Mouse (Mus musculus): ENCODE measurements around the gene Nt5e. TPM values are rescaled to one million over a fixed set of nuclear protein-coding genes. Genes with fewer than 3 reads are reported as not detected.

Nt5e gene
- polyA plus RNA-seq, 1 experiment from 2014 or later = 5.0 TPM

DNA sequence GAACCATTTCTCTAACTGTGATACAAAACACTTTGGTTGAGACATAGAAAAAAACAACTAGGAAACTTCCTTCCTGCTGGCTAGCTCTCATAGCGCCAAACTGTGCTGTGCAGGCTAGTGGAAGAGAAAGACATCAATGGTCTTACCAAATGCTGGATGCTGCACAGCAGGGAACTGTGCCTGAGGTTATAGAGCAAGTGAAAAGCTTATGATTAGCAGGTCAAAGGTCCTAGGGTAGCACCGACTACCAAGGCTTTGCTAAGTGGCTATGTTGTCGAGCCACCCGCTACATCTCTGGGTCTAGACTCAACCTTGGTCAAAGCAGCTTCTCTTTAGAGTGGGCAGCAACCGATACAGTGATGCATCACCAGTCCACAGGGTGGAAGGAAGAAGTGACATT, 61.8 kb downstream of the Nt5e start:
- Histone ChIP-seq H3K4me2 (no peak overlapping the region), H3K9me3 (replicated peaks) (no peaks in the 10 kb centered on the region), H3K36me3 (peaks cover 37% of the 10 kb centered on the region), H3K27me3 (no peaks in the 10 kb centered on the region), H3K9ac (no peak overlapping the region), H3K27ac (no peak overlapping the region), H3K4me3 (no peak overlapping the region), H3K4me1 (replicated peaks) (no peaks in the 10 kb centered on the region)
- WGBS = 86% methylated on average over 5 of the region's 5 CpGs
- ATAC-seq (replicated peaks; ENCODE audit: insufficient number of reproducible peaks, insufficient read depth, low FRiP score, low read depth) = no peak

DNA sequence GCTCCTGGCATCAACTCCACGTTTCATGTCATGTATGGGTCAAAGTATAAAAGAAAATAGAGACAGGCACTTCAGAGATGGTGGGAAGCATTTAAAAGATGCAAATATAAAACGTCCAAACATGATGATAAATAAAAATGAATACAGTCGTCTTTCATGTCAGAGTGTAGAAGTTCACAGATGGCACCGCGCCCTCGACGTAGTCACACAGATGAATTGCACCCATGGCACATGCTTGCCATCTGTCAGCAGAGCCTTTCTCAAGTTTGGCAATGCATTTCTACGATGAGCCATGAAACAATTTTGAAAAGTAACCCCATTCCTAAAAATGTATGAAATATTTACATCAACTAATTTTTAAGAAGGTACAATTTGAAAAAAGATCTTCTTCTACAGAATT, 67.9 kb downstream of the Nt5e start:
- no peaks in the 10 kb centered on the region for H3K9me3 ChIP-seq (replicated peaks)
- H3K27me3 ChIP-seq = no peaks in the 10 kb centered on the region
- H3K9ac ChIP-seq = no peak overlapping the region
- ATAC-seq (replicated peaks; ENCODE audit: insufficient number of reproducible peaks, insufficient read depth, low FRiP score, low read depth) = no peak
- 87% methylated on average over 8 of the region's 8 CpGs for WGBS
- H3K4me1 ChIP-seq (replicated peaks) = no peaks in the 10 kb centered on the region
- peaks cover 47% of the 10 kb centered on the region for H3K36me3 ChIP-seq
- H3K4me2 ChIP-seq = no peak overlapping the region
- no peak overlapping the region for H3K27ac ChIP-seq
- H3K4me3 ChIP-seq = no peak overlapping the region

DNA sequence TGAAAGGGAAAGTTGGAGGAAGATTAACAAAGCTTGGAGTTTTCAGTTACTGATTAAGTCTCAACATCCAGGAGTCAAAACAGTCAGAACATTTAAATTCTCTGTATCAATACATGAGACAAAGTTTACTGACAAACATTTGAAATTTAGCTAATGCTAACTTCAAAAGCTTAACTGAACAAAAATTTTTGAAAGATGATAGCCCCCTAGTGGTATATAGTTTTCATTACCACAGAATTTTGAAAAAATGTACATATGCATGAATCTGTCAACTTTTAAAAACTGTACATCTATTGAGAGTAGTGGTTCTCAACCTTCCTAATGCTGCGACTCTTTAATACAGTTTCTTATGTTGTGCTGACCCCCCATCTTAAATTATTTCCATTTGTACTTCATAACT, 71.5 kb downstream of the Nt5e start:
- no peak for ATAC-seq (replicated peaks; ENCODE audit: insufficient number of reproducible peaks, insufficient read depth, low FRiP score, low read depth)
- Histone ChIP-seq H3K9ac (no peak overlapping the region), H3K4me3 (no peak overlapping the region), H3K27ac (no peak overlapping the region), H3K4me1 (replicated peaks) (no peaks in the 10 kb centered on the region), H3K27me3 (no peaks in the 10 kb centered on the region), H3K9me3 (replicated peaks) (no peaks in the 10 kb centered on the region), H3K4me2 (no peak overlapping the region), H3K36me3 (peaks cover 58% of the 10 kb centered on the region)
- 64% methylated on average over 1 of the region's 1 CpGs for WGBS

DNA sequence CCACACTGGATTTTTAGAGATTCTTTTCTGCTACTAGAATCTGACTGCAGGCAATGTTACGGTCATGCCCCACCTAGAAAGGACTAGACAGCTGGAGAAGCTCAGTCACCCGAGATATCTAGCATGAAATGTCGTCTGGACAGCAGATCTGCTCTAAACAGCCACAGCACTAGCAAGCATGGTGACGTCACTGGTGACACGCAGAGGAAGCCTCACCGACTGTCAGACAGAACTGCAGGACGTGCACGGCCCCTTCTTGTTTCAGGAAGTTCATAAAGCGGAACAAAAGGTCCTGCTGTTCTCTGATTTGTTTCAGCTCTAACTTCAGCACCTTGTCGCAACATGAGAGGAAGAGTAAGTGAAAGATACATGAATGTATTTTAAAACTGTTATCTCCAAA, 77.1 kb downstream of the Nt5e start:
- Histone ChIP-seq H3K27me3 (no peaks in the 10 kb centered on the region), H3K4me2 (no peak overlapping the region), H3K27ac (peak overlapping the region; percentile 54), H3K4me1 (replicated peaks) (no peaks in the 10 kb centered on the region), H3K4me3 (0 out of 2 replicates have a peak overlapping the region, but pooled peaks have one; percentile 0), H3K36me3 (peaks cover 38% of the 10 kb centered on the region), H3K9ac (no peak overlapping the region), H3K9me3 (replicated peaks) (no peaks in the 10 kb centered on the region)
- 54% methylated on average over 10 of the region's 10 CpGs for WGBS
- no peak for ATAC-seq (replicated peaks; ENCODE audit: insufficient number of reproducible peaks, insufficient read depth, low FRiP score, low read depth)

DNA sequence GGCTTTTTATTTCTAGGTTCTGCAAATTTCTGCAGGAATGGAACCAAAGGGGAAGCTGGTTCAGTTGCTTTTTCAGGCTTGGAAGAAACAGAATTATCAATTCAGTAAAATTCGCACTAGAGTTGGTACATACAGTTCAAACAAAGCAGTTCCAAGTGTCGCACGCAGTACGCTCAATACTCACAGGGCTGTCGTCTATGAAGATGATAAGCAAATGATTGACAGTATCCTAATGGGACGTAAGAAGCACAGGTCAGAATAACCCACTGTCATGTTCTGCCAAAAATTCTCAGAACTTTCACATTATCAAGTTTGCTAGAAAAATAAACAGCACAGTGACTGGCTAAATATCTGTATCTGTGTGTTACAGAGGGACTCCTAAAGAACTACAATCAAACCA, 77.5 kb downstream of the Nt5e start:
- Histone ChIP-seq H3K4me2 (no peak overlapping the region), H3K27me3 (no peaks in the 10 kb centered on the region), H3K36me3 (peaks cover 38% of the 10 kb centered on the region), H3K9me3 (replicated peaks) (no peaks in the 10 kb centered on the region), H3K4me3 (0 out of 2 replicates have a peak overlapping the region, but pooled peaks have one; percentile 0), H3K27ac (peak overlapping the region; percentile 54), H3K4me1 (replicated peaks) (no peaks in the 10 kb centered on the region), H3K9ac (no peak overlapping the region)
- ATAC-seq (replicated peaks; ENCODE audit: insufficient number of reproducible peaks, insufficient read depth, low FRiP score, low read depth) = no peak
- 66% methylated on average over 6 of the region's 6 CpGs for WGBS

DNA sequence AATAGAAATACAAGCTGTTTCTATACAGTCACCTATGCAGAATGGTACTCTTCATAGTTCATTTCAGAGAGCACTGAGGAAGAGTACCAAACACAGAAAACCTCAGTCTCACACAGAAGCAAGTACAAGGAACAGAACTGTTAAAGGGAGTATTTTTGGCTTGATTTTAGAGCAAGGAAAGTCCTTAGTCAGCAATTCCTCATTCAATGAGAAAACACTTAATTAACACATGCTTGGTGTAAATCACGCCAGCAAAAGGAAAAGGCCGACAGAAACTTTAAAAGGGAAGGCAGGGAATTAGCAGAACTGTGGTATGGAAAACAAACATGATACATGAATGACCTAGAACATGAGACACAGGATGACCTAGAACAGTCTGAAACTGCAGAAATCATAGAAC, 83.0 kb downstream of the Nt5e start:
- no peak for ATAC-seq (replicated peaks; ENCODE audit: insufficient number of reproducible peaks, insufficient read depth, low FRiP score, low read depth)
- Histone ChIP-seq H3K4me3 (no peak overlapping the region), H3K4me2 (no peak overlapping the region), H3K4me1 (replicated peaks) (no peaks in the 10 kb centered on the region), H3K27me3 (no peaks in the 10 kb centered on the region), H3K27ac (no peak overlapping the region), H3K9ac (no peak overlapping the region), H3K9me3 (replicated peaks) (no peaks in the 10 kb centered on the region), H3K36me3 (peaks cover 19% of the 10 kb centered on the region)
- WGBS = 84% methylated on average over 2 of the region's 2 CpGs

DNA sequence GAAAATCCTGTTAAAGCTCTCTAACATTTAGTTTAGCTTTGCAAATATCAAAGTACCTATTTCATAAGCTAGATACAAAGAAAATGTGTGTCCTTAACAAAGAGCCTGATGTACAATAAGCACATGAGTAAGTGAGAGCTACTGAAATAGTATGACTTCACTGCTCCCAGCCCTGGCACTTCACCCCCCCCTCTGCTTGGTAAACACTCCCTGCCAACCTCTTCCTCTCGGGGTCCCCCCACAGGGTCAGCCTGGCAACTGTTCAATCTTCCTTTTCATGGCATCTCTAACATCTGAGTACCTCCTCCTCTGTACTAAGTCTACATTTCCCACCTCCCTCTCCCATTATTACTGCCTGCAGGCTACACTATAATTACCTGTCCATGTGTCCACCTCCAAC, 89.8 kb downstream of the Nt5e start:
- Histone ChIP-seq H3K9ac (no peak overlapping the region), H3K36me3 (peaks cover 17% of the 10 kb centered on the region), H3K4me2 (no peak overlapping the region), H3K4me1 (replicated peaks) (no peaks in the 10 kb centered on the region), H3K9me3 (replicated peaks) (no peaks in the 10 kb centered on the region), H3K27ac (no peak overlapping the region), H3K4me3 (no peak overlapping the region), H3K27me3 (no peaks in the 10 kb centered on the region)
- 80% methylated on average over 1 of the region's 1 CpGs for WGBS
- no peak for ATAC-seq (replicated peaks; ENCODE audit: insufficient number of reproducible peaks, insufficient read depth, low FRiP score, low read depth)

Other genes with a start within 250 kb of the Nt5e start
- 28.0 and 29.0 TPM in 2 replicates for gene Snx14, start 111.8 kb downstream of the Nt5e start, polyA plus RNA-seq (2015; fragmentation: Nextera tagmentation; extraction: Ambion mirVana)
- gene Gm20537, start 129.4 kb downstream of the Nt5e start, polyA plus RNA-seq (2015; fragmentation: Nextera tagmentation; extraction: Ambion mirVana) = 0.30 and 0.62 TPM in 2 replicates
- 51.5 and 52.1 TPM in 2 replicates for gene Syncrip, start 155.4 kb downstream of the Nt5e start, polyA plus RNA-seq (2015; fragmentation: Nextera tagmentation; extraction: Ambion mirVana)
- 7.6 and 9.0 TPM in 2 replicates for gene Zfp949, start 220.8 kb downstream of the Nt5e start, polyA plus RNA-seq (2015; fragmentation: Nextera tagmentation; extraction: Ambion mirVana)